Mouse (Mus musculus) neural tube, embryonic 14.5 days (tissue): ENCODE data around the gene Gps2. TPM values are rescaled to one million over a fixed set of nuclear protein-coding genes. Genes with fewer than 3 reads are reported as not detected.
"Not testable (repeated sequence)": the region's sequence is repeated elsewhere in the genome, so short reads cannot be mapped to it uniquely, and the experiment has no call there.

Experiments used
- ATAC-seq: fragments of 200-750 bp; cut with Nextera tagmentation; 2 replicates; pipeline ENCODE4 v1.8.0; 2017; ENCODE audit warnings: low read depth, mild to moderate bottlenecking, moderate TSS enrichment, moderate library complexity
- H3K27ac ChIP-seq: fragments of 300-500 bp; sonication (generic); 2 replicates; pipeline ENCODE4 v1.5.1; 2014; ENCODE audit warnings: low read depth, mild to moderate bottlenecking, control low read depth, low read length, moderate library complexity, mixed read lengths
- H3K27me3 ChIP-seq: fragments of 300-500 bp; sonication (generic); 2 replicates; pipeline ENCODE4 v1.6.1; 2014; ENCODE audit warnings: low read length; ENCODE audit not compliant: control insufficient read depth, insufficient read depth
- H3K36me3 ChIP-seq: fragments of 300-500 bp; sonication (generic); 2 replicates; pipeline ENCODE4 v1.6.1; 2014; ENCODE audit warnings: low read length, mixed read lengths; ENCODE audit not compliant: control insufficient read depth, insufficient read depth
- H3K4me1 ChIP-seq: fragments of 300-500 bp; sonication (generic); 2 replicates; pipeline ENCODE4 v1.6.1; 2014; ENCODE audit warnings: low read length; ENCODE audit not compliant: control insufficient read depth, insufficient read depth
- H3K4me2 ChIP-seq: fragments of 300-500 bp; sonication (generic); 2 replicates; pipeline ENCODE4 v1.6.1; 2014; ENCODE audit warnings: mild to moderate bottlenecking, low read depth, low read length, control low read depth
- H3K4me3 ChIP-seq: fragments of 300-500 bp; sonication (generic); 2 replicates; pipeline ENCODE4 v1.5.1; 2014; ENCODE audit warnings: low read depth, low read length, control low read depth, mixed read lengths
- H3K9ac ChIP-seq: fragments of 300-500 bp; sonication (generic); replicated peaks from 2 replicates; pipeline ENCODE4 v1.6.1; 2014; ENCODE audit warnings: low read depth, mild to moderate bottlenecking, control low read depth, low read length, mixed read lengths
- H3K9me3 ChIP-seq: fragments of 300-500 bp; sonication (generic); 2 replicates; pipeline ENCODE4 v1.6.1; 2016; ENCODE audit warnings: low read length; ENCODE audit not compliant: control insufficient read depth
- WGBS: fragments of 180-500 bp; shearing (Covaris S2); extraction: QIAGEN DNeasy Blood & Tissue Kit; methylation state at CpG from one replicate; pipeline ENCODE4 v1.1.7; 2014; 5-methylcytosine and 5-hydroxymethylcytosine counted together
- polyA plus RNA-seq: library from polyadenylated mRNA; unstranded; fragments of >200 nt; fragmentation: Nextera tagmentation; extraction: Ambion mirVana; gene quantifications from 2 replicates; pipeline ENCODE4 v1.2.1, GENCODE M21; 2014

Gps2 gene
- polyA plus RNA-seq, 1 experiment from 2014 or later: 65.4 TPM

GRCm38 (mm10) chr11:69910781-69911560, 2.7 kb upstream of the Gps2 start:
- Histone ChIP-seq H3K27ac (no peak overlapping the region), H3K9me3 (no peaks in the 10 kb centered on the region), H3K4me3 (no peak overlapping the region), H3K27me3 (no peaks in the 10 kb centered on the region), H3K4me1 (peaks cover 11% of the 10 kb centered on the region; the same call in 1 of the 2 replicates), H3K36me3 (peaks cover 73% of the 10 kb centered on the region), H3K4me2 (no peak overlapping the region), H3K9ac (no peak overlapping the region)
- 95% methylated on average over 17 of the region's 17 CpGs for WGBS
- no peak for ATAC-seq

- peaks cover 12% of the 10 kb centered on the region; the same call in 1 of the 2 replicates for H3K4me1 ChIP-seq
- H3K27ac ChIP-seq: no peak overlapping the region
- no peak for ATAC-seq
- H3K36me3 ChIP-seq: peaks cover 70% of the 10 kb centered on the region
- H3K4me3 ChIP-seq: no peak overlapping the region
- 97% methylated on average over 6 of the region's 6 CpGs for WGBS
- H3K4me2 ChIP-seq: no peak overlapping the region
- no peaks in the 10 kb centered on the region for H3K9me3 ChIP-seq
- H3K27me3 ChIP-seq: no peaks in the 10 kb centered on the region
- no peak overlapping the region for H3K9ac ChIP-seq
These were observed 2.0 kb upstream of the Gps2 start for GRCm38 (mm10) chr11:69911701-69912100.

- Histone ChIP-seq H3K4me1 (peaks cover 12% of the 10 kb centered on the region; the same call in 1 of the 2 replicates), H3K27me3 (no peaks in the 10 kb centered on the region), H3K4me2 (peak overlapping the region; percentile 99), H3K27ac (no peak overlapping the region), H3K4me3 (peak overlapping the region; percentile 77), H3K36me3 (peaks cover 65% of the 10 kb centered on the region), H3K9me3 (no peaks in the 10 kb centered on the region), H3K9ac (no peak overlapping the region)
- 80% methylated on average over 15 of the region's 15 CpGs for WGBS
- no peak; the same call in 1 of the 2 replicates for ATAC-seq
These were observed 765 bp upstream of the Gps2 start for GRCm38 (mm10) chr11:69912716-69913530.

- ATAC-seq: peak; percentile 26; the same call in 1 of the 2 replicates
- Histone ChIP-seq H3K27me3 (no peaks in the 10 kb centered on the region), H3K9ac (peak overlapping the region; percentile 82), H3K9me3 (no peaks in the 10 kb centered on the region), H3K36me3 (peaks cover 65% of the 10 kb centered on the region), H3K4me2 (peak overlapping the region; percentile 99), H3K4me3 (peak overlapping the region; percentile 77), H3K27ac (peak overlapping the region; percentile 89), H3K4me1 (peaks cover 14% of the 10 kb centered on the region)
- WGBS: 3% methylated on average over 17 of the region's 17 CpGs
These were observed 680 bp downstream of the Gps2 start for GRCm38 (mm10) chr11:69914372-69914764.

GRCm38 (mm10) chr11:69914917-69915430, 1.3 kb downstream of the Gps2 start:
- Histone ChIP-seq H3K9me3 (no peaks in the 10 kb centered on the region), H3K27me3 (no peaks in the 10 kb centered on the region), H3K27ac (no peak overlapping the region), H3K4me1 (peaks cover 20% of the 10 kb centered on the region), H3K4me2 (peak overlapping the region; percentile 99), H3K4me3 (peak overlapping the region; percentile 77; the same call in 1 of the 2 replicates), H3K9ac (no peak overlapping the region), H3K36me3 (peaks cover 59% of the 10 kb centered on the region)
- ATAC-seq: no peak
- WGBS: 42% methylated on average over 9 of the region's 9 CpGs

- H3K4me1 ChIP-seq: peaks cover 23% of the 10 kb centered on the region
- H3K4me2 ChIP-seq: no peak overlapping the region
- WGBS: 66% methylated on average over 5 of the region's 5 CpGs
- no peak overlapping the region for H3K27ac ChIP-seq
- H3K36me3 ChIP-seq: peaks cover 53% of the 10 kb centered on the region
- no peak overlapping the region for H3K4me3 ChIP-seq
- H3K27me3 ChIP-seq: no peaks in the 10 kb centered on the region
- H3K9ac ChIP-seq: no peak overlapping the region
- no peaks in the 10 kb centered on the region for H3K9me3 ChIP-seq
- ATAC-seq: no peak
These were observed 2.3 kb downstream of the Gps2 start for GRCm38 (mm10) chr11:69915667-69916627.

- not testable (repeated sequence) for H3K9me3 ChIP-seq, H3K27me3 ChIP-seq, H3K4me3 ChIP-seq, H3K9ac ChIP-seq, H3K27ac ChIP-seq, ATAC-seq, H3K4me2 ChIP-seq
- WGBS: 56% methylated on average over 7 of the region's 7 CpGs
- H3K36me3 ChIP-seq: peaks cover 44% of the 10 kb centered on the region
- H3K4me1 ChIP-seq: peaks cover 23% of the 10 kb centered on the region
These were observed 3.1 kb downstream of the Gps2 start for GRCm38 (mm10) chr11:69916652-69917378.
